Mouse (Mus musculus): Measurements from ENCODE around the gene Pygl. TPM values are rescaled to one million over a fixed set of nuclear protein-coding genes. Genes with fewer than 3 reads are reported as not detected.

Pygl gene
- polyA plus RNA-seq, 1 experiment from 2014 or later, result 8.2 TPM

DNA sequence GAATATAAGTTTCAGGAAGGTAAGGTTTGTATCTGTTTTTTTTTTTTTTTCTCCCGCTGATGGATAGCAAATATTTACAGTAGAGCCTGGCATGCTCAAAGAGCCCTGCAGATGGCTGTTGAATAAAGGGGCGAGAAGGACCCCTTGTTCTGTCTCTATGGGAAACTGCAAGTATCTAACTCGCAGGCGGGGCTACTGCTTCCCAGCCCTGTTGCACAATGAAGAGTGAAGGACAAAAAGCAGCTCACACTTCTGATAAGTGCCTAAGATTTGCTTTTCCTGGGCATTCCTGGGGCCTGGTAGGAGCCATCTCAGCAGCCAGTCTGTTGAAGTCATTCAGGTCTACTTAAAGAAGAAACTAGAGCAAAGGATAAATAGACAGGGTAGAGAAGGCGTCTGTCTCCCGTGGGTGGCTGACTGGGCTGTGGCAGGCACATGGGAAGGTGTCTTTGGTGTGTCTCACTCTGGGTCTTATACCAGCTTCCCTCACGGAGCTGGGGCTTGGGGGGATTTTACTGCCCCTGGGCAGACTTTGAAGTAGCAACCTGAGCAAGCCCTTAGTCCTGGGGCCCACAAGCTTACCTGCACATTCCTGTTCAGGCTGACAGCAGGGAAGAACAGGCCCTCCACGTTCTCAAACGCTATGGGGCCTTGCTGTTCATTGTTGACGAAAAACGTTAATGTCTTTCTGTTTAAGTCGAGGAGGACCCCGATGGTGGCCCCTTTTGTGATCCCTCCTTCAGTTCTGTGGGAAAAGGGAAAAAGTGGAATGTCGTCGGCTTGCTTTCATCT is 16.6 kb upstream of the Pygl start:
- ATAC-seq, result peak; percentile 66
- Histone ChIP-seq H3K27me3 (no peaks in the 10 kb centered on the region), H3K4me1 (replicated peaks) (peaks cover 46% of the 10 kb centered on the region), H3K9me3 (no peaks in the 10 kb centered on the region), H3K27ac (peak overlapping the region; percentile 72), H3K9ac (replicated peaks) (no peak overlapping the region; the same call in 1 of the 2 replicates), H3K36me3 (peaks cover 5% of the 10 kb centered on the region; the same call in 1 of the 2 replicates), H3K4me3 (replicated peaks) (no peak overlapping the region), H3K4me2 (replicated peaks) (no peak overlapping the region)
- WGBS, result 34% methylated on average over 15 of the region's 15 CpGs

DNA sequence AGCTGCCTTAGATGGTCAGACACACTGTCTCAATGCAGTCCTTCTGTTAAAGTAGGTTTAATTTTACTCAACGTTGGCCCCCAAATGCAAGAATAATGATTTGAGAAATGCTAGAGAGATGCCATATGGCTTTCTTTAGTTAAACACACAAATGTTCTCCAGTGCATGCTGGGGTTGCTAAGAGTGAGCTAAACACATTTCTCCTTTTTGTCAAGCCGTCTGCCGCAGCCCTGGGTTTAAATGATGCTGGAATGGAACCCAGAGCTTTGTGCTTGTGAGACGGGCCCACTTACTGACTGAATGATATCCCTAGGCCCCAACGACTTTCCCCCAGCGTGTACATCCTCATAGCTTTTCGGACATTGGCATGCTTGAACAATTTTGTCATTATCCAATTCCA is 11.3 kb upstream of the Pygl start:
- Histone ChIP-seq H3K27ac (no peak overlapping the region), H3K4me1 (replicated peaks) (peaks cover 13% of the 10 kb centered on the region), H3K4me3 (replicated peaks) (no peak overlapping the region), H3K27me3 (no peaks in the 10 kb centered on the region), H3K9ac (replicated peaks) (no peak overlapping the region), H3K36me3 (peaks cover 5% of the 10 kb centered on the region; the same call in 1 of the 2 replicates), H3K4me2 (replicated peaks) (no peak overlapping the region), H3K9me3 (no peaks in the 10 kb centered on the region)
- ATAC-seq, result no peak
- WGBS, result 88% methylated on average over 7 of the region's 7 CpGs

DNA sequence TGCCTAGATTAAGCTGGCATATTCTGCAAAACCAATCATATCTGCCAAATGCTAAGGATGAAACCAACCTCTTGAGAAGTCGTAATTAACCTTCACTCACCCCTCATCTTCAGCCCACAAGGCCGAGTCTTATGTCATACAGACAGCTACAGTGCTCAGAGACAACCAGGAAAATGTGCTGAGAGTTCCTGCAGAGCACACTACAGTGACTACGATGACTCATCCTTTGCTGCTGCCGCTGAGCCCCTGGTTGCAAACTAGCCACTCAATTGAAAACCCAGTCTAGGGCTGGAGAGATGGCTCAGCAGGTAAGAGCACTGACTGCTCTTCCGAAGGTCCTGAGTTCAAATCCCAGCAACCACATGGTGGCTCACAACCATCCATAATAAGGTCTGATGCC is 8.5 kb upstream of the Pygl start:
- H3K9ac ChIP-seq (replicated peaks), result no peak overlapping the region
- H3K4me3 ChIP-seq (replicated peaks), result no peak overlapping the region
- H3K4me1 ChIP-seq (replicated peaks), result peaks cover 11% of the 10 kb centered on the region
- no peaks in the 10 kb centered on the region for H3K27me3 ChIP-seq
- H3K27ac ChIP-seq, result no peak overlapping the region
- H3K36me3 ChIP-seq, result no peaks in the 10 kb centered on the region
- no peaks in the 10 kb centered on the region for H3K9me3 ChIP-seq
- no peak overlapping the region for H3K4me2 ChIP-seq (replicated peaks)
- ATAC-seq, result no peak
- WGBS, result 84% methylated on average over 5 of the region's 5 CpGs

DNA sequence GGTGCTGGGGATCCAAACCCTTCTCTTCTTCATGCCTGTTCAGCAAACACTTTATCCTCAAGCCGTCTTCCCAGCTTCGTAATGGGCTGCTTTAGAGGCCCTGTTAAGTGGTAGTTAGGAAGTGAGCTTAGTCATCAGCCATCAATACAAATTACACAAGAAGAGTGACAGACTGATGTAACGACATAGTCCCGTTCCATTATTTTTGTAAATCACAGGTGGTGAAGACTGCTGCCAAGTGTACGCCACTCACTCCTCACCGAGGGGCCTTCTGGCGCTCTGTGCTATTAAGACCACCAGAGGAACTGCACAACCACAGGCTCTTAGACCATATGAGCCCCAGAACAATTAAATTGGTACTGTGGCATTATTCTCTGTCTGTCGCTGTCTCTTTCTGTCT is 7.3 kb upstream of the Pygl start:
- H3K4me1 ChIP-seq (replicated peaks), result peaks cover 10% of the 10 kb centered on the region
- no peak overlapping the region for H3K4me2 ChIP-seq (replicated peaks)
- H3K27me3 ChIP-seq, result no peaks in the 10 kb centered on the region
- no peaks in the 10 kb centered on the region for H3K9me3 ChIP-seq
- no peak overlapping the region; the same call in 1 of the 2 replicates for H3K27ac ChIP-seq
- ATAC-seq, result no peak
- H3K9ac ChIP-seq (replicated peaks), result no peak overlapping the region
- H3K36me3 ChIP-seq, result no peaks in the 10 kb centered on the region
- 65% methylated on average over 8 of the region's 8 CpGs for WGBS
- no peak overlapping the region for H3K4me3 ChIP-seq (replicated peaks)

DNA sequence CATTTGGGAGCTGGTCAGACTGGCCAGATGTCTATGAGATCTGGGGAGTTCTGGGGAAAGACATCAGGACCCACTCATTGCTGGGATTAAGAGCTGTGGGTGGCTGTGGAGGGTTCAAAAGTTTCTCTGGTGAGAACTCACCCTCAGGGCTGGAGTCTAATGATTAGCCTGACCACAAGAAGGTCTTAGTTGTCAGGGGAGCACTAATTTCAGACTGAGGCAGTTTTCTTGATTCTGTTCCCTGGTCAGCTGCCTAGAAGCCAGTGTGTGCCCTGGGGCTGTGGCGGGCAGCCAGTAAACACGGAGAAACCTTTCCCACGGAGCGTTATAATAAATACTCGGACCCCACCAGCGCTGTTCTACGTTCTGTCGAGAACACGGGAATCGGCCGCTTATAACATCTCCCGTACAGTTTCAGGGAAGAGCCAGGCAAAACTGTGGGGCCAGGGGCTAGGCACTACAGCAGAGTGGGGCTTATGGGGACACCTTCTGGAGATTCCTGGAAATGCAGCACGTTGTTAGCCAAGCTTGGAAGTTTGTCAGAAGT is 3.7 kb upstream of the Pygl start:
- Histone ChIP-seq H3K9ac (replicated peaks) (peak overlapping the region; percentile 56; the same call in 1 of the 2 replicates), H3K9me3 (no peaks in the 10 kb centered on the region), H3K36me3 (no peaks in the 10 kb centered on the region), H3K4me1 (replicated peaks) (peaks cover 16% of the 10 kb centered on the region), H3K27ac (peak overlapping the region; percentile 56), H3K4me3 (replicated peaks) (peak overlapping the region; percentile 32), H3K27me3 (no peaks in the 10 kb centered on the region), H3K4me2 (replicated peaks) (peak overlapping the region; percentile 57)
- ATAC-seq, result peak; percentile 88
- WGBS, result 9% methylated on average over 13 of the region's 13 CpGs

DNA sequence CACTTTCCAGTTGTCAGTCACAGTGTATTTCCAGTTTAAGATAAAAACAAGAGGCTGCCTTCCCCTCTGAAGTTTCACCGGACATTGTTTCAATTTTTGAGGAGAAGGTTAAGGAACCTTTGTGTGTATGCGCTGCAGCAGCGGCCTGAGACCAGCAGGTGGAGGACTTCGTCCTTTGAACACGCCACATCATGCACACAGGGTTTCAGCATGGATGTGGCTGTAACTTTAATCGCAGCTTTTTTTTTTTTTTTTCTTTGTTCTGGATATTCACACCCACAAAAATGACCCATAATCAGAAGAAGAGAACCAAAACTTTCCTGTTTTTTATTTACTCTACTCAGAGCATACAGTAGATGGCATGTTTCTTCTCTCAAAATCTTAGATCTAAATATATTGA is 3.1 kb upstream of the Pygl start:
- no peak overlapping the region for H3K4me2 ChIP-seq (replicated peaks)
- peaks cover 16% of the 10 kb centered on the region for H3K4me1 ChIP-seq (replicated peaks)
- 17% methylated on average over 6 of the region's 6 CpGs for WGBS
- H3K9me3 ChIP-seq, result no peaks in the 10 kb centered on the region
- no peak overlapping the region for H3K4me3 ChIP-seq (replicated peaks)
- no peaks in the 10 kb centered on the region for H3K36me3 ChIP-seq
- peak; percentile 72 for ATAC-seq
- peaks cover 2% of the 10 kb centered on the region; the same call in 1 of the 2 replicates for H3K27me3 ChIP-seq
- no peak overlapping the region for H3K27ac ChIP-seq
- H3K9ac ChIP-seq (replicated peaks), result no peak overlapping the region

DNA sequence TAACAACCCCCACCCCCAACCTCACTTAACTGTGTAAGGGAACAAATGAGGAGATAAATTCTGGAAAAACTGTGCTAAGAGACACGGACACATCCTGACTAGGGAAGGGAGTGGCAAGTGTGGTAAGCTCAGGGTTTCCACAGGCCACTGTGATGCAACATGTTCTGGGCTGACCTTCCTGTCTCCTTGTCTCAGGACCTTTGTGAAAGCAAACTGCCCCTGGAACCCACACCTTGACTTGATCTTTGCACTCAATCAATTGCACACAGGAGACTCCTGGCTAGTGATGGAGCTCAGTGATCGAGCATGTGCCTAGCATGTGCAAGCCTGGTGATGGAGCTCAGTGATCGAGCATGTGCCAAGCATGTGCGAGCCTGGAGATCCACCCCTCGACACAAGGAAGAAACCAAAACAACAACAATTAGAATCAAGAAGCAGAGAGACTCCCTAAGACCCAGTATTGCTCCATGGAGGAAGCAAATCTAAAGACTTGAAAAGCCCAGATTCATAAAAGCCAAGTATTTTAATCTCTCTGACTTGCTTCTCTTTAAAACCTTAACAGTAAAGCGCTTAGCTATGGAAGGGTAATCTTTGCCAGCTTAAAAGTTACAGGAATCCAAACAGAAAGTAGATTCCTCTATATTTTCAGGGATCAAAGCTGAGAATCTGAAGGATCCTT is 2.5 kb upstream of the Pygl start:
- Histone ChIP-seq H3K4me2 (replicated peaks) (no peak overlapping the region), H3K27ac (no peak overlapping the region), H3K4me3 (replicated peaks) (no peak overlapping the region), H3K4me1 (replicated peaks) (peaks cover 12% of the 10 kb centered on the region), H3K9ac (replicated peaks) (no peak overlapping the region), H3K27me3 (peaks cover 3% of the 10 kb centered on the region; the same call in 1 of the 2 replicates), H3K36me3 (no peaks in the 10 kb centered on the region), H3K9me3 (no peaks in the 10 kb centered on the region)
- WGBS, result 91% methylated on average over 6 of the region's 6 CpGs
- ATAC-seq, result no peak

DNA sequence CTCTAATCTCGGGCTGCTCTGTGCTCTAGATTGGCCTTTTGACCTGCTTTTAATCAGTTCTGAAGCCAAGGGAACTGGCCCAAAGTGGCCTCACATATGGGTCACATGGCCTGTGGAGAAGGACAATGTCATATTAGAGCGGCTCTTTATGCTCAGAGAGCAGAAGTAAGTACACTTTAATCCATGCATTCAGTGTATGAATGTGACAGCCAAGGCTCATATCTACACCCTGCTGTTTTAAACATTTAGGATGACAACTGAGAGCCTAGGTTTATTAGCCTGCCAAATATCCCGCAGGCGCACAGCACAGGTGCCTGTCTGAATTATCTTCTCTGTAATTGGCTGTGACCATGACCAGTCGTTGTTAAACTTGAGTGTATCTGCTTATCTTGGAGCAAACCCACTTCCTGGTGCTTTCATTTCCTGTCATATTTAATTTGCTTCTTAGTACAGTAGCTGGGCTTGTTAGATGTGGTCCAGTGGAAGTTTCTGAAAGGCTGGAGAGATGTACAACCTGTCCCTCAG is 794 bp upstream of the Pygl start:
- H3K27me3 ChIP-seq, result peaks cover 9% of the 10 kb centered on the region; the same call in 1 of the 2 replicates
- no peak overlapping the region for H3K9ac ChIP-seq (replicated peaks)
- peaks cover 21% of the 10 kb centered on the region for H3K4me1 ChIP-seq (replicated peaks)
- ATAC-seq, result no peak
- no peak overlapping the region for H3K4me2 ChIP-seq (replicated peaks)
- 37% methylated on average over 5 of the region's 5 CpGs for WGBS
- H3K9me3 ChIP-seq, result no peaks in the 10 kb centered on the region
- no peaks in the 10 kb centered on the region for H3K36me3 ChIP-seq
- no peak overlapping the region for H3K4me3 ChIP-seq (replicated peaks)
- H3K27ac ChIP-seq, result no peak overlapping the region

DNA sequence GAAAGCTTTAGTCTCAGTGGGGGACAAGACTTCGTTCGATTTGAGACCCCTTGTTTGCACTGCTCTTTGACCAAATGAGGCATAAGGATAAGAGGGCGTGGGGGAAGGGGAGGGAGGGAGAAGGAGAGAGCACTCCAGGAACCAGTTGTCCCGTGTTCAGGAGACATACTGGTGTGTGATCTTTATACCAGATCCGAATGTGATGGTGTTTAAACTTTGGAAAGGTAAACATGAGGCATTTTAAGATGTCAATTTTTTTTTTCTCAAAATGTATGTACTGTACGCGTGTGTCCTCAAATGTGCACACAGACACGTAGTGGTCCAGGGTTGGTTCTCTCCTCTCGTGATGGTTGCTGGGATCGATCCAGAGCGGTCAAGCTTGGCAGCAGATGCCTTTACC is 3.1 kb downstream of the Pygl start:
- H3K27me3 ChIP-seq, result peaks cover 21% of the 10 kb centered on the region
- peak overlapping the region; percentile 87; the same call in 1 of the 2 replicates for H3K4me2 ChIP-seq (replicated peaks)
- no peaks in the 10 kb centered on the region for H3K9me3 ChIP-seq
- no peak overlapping the region for H3K9ac ChIP-seq (replicated peaks)
- H3K36me3 ChIP-seq, result no peaks in the 10 kb centered on the region
- WGBS, result 63% methylated on average over 11 of the region's 11 CpGs
- peaks cover 26% of the 10 kb centered on the region for H3K4me1 ChIP-seq (replicated peaks)
- ATAC-seq, result no peak
- no peak overlapping the region for H3K27ac ChIP-seq
- H3K4me3 ChIP-seq (replicated peaks), result no peak overlapping the region

DNA sequence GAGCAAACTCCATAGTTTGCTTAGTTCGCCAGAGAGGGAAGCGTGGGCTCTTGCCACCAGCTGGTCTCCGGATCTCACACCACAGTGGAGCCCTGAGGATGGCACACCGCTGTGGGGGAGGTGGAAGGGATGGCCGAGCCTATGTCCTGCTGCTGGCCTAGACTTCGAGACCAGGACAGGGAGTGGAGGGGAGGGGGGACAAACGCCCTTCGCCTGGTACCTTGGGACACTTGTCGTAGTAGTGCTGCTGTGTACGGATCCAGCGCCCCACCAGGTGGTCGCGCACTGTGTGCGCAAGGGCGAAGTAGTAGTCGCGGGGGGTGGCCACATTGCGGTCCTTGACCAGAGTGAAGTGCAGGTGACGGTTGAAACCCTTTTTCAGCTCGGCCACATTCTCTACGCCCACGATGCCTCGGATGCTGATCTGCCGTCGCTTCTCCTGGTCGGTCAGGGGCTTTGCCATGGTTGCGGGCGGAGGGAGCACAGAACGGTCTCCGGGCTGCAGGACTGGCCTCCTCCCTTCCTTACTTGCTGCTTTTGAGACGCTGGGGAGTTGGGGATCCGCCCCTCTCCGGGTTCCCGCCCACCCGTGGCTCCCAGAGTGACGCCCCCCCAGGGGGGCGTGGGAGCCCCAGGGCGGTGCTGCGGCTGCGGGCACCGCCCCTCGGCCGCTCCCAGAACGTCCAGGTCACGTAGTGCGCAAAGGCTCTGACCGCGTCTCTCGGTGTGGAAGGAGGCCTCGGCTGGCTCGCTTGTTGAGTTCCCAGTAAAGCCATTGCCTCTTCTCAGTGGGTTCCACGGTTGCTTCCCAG is 4.0 kb downstream of the Pygl start:
- peaks cover 21% of the 10 kb centered on the region for H3K27me3 ChIP-seq
- peaks cover 31% of the 10 kb centered on the region for H3K4me1 ChIP-seq (replicated peaks)
- peak overlapping the region; percentile 46 for H3K4me3 ChIP-seq (replicated peaks)
- peak; percentile 81 for ATAC-seq
- H3K9me3 ChIP-seq, result no peaks in the 10 kb centered on the region
- no peak overlapping the region for H3K27ac ChIP-seq
- WGBS, result 1% methylated on average over 46 of the region's 52 CpGs
- H3K9ac ChIP-seq (replicated peaks), result peak overlapping the region; percentile 64
- H3K4me2 ChIP-seq (replicated peaks), result peak overlapping the region; percentile 87
- no peaks in the 10 kb centered on the region for H3K36me3 ChIP-seq

DNA sequence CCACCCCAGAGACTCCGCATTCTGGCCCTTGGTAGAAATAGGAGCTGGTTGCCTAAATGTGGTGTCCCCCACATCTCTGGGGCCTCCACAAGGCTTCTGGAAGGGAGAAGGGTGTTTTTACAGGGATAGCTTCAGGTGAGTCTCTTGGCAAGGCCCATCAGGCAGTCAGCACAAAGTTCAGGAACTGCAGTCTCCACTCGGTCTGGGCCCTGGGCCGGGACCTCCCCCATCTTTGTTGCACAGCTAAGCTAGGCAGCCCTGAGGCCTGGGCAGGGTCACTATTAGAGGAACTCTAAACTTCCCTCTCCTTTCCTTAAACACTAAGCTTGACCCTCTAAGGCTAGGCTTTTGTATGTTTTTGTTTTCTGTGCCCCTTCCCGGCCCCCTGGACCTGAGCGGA is 4.6 kb downstream of the Pygl start:
- Histone ChIP-seq H3K9ac (replicated peaks) (peak overlapping the region; percentile 64; the same call in 1 of the 2 replicates), H3K9me3 (no peaks in the 10 kb centered on the region), H3K36me3 (no peaks in the 10 kb centered on the region), H3K4me1 (replicated peaks) (peaks cover 25% of the 10 kb centered on the region), H3K4me2 (replicated peaks) (peak overlapping the region; percentile 87), H3K27me3 (peaks cover 21% of the 10 kb centered on the region), H3K4me3 (replicated peaks) (peak overlapping the region; percentile 46), H3K27ac (no peak overlapping the region)
- WGBS, result 28% methylated on average over 5 of the region's 5 CpGs
- peak; percentile 27; the same call in 1 of the 2 replicates for ATAC-seq

Data from midbrain, embryonic 13.5 days (tissue).